Mouse (Mus musculus): Measurements from ENCODE around the gene Gm17349. TPM values are rescaled to one million over a fixed set of nuclear protein-coding genes. Genes with fewer than 3 reads are reported as not detected.

Gm17349 gene
- polyA plus RNA-seq, 1 experiment from 2014 or later: not detected

DNA sequence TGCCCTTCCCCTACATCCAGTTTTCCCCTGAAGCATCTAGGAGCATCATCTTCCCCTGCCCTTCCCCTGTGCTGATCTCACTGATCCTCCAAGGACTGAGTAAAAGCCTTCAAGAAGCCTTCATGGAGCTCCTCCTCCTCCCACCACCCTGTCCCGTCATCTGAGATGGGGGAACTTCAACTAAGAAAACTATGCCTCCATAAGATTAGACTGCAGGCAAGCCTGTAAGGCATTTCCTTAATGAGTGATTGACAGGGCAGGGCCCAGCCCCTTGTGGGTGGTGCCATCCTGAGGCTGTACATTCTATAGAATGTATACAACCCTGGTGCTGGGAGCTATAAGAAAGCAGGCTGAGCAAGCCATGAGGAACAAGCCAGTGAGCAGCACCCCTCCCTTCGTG is 46.9 kb downstream of the Gm17349 start:
- WGBS: 48% methylated on average over 2 of the region's 2 CpGs
- H3K9ac ChIP-seq: no peak overlapping the region
- peaks cover 40% of the 10 kb centered on the region for H3K27me3 ChIP-seq
- no peaks in the 10 kb centered on the region for H3K36me3 ChIP-seq
- H3K4me1 ChIP-seq (replicated peaks): peaks cover 8% of the 10 kb centered on the region
- no peak for ATAC-seq (replicated peaks; ENCODE audit: insufficient number of reproducible peaks, insufficient read depth, low FRiP score, low read depth)
- no peaks in the 10 kb centered on the region for H3K9me3 ChIP-seq (replicated peaks)
- H3K4me2 ChIP-seq: no peak overlapping the region
- H3K27ac ChIP-seq: no peak overlapping the region
- no peak overlapping the region for H3K4me3 ChIP-seq

DNA sequence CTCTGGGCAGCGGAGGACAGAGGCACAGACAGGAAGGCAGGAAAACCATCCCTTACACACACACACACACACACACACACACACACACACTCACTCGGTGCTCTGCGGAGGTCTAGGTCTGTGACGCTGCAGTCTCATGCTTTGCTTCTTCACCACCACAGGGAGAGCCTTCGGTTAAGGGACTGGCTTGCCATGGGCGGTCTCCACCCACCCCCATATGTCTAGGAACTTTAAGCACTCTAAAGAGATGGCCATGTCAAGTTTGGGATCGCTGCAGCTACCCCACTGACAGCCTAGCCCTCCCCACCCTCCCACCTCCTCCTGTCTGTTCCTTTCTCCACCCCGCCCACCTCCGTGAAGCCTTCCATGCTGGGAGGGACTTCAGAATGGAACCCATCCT is 49.3 kb downstream of the Gm17349 start:
- Histone ChIP-seq H3K4me2 (no peak overlapping the region), H3K36me3 (no peaks in the 10 kb centered on the region), H3K27ac (no peak overlapping the region), H3K27me3 (peaks cover 32% of the 10 kb centered on the region), H3K4me3 (no peak overlapping the region), H3K4me1 (replicated peaks) (peaks cover 14% of the 10 kb centered on the region), H3K9me3 (replicated peaks) (no peaks in the 10 kb centered on the region), H3K9ac (no peak overlapping the region)
- no peak for ATAC-seq (replicated peaks; ENCODE audit: insufficient number of reproducible peaks, insufficient read depth, low FRiP score, low read depth)
- WGBS: 41% methylated on average over 9 of the region's 9 CpGs

DNA sequence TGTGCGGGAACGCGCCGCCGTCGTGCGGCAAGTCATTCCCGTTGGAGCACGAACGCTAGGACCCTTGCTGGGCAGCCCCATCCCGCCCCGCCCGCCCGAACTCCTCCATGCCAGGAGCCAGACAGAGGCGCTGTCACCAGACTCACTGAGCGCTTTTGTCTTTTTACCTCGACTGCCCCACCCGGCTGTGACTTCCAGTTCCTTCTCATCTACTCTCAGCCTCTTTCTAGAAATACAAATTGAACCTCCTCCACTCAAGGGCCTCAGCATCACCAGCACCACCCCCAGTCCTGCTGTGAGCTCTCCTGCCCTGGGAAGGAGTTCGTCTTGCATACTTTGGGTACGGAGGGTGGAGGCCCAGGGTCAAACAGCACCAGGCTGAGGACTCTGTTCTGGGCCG is 51.4 kb downstream of the Gm17349 start:
- 11% methylated on average over 21 of the region's 21 CpGs for WGBS
- H3K36me3 ChIP-seq: no peaks in the 10 kb centered on the region
- H3K27me3 ChIP-seq: peaks cover 32% of the 10 kb centered on the region
- no peaks in the 10 kb centered on the region for H3K9me3 ChIP-seq (replicated peaks)
- no peak overlapping the region for H3K9ac ChIP-seq
- H3K4me3 ChIP-seq: peak overlapping the region; percentile 33
- no peak overlapping the region for H3K27ac ChIP-seq
- no peak for ATAC-seq (replicated peaks; ENCODE audit: insufficient number of reproducible peaks, insufficient read depth, low FRiP score, low read depth)
- H3K4me1 ChIP-seq (replicated peaks): peaks cover 31% of the 10 kb centered on the region
- H3K4me2 ChIP-seq: peak overlapping the region; percentile 66

DNA sequence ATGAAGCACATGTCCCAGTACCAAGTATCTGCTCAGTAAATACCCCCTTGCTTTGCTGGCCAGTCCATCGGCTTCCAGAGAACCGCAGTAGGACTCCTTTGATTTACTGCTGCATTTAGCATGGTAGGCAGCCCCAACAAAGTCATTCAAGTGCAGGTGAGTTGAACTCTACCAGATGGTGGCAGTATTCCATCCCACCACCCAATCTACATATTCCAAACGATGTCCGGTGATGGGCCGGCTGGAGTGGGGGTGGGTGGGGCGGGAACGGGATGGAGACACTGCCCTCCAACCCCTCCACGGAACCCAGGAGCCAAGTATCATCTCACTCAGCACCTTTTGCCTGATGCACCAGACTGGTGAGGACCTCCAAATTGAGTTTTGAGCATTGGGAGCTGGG is 52.0 kb downstream of the Gm17349 start:
- no peak for ATAC-seq (replicated peaks; ENCODE audit: insufficient number of reproducible peaks, insufficient read depth, low FRiP score, low read depth)
- WGBS: 6% methylated on average over 8 of the region's 8 CpGs
- peak overlapping the region; percentile 33 for H3K4me3 ChIP-seq
- H3K27ac ChIP-seq: no peak overlapping the region
- no peaks in the 10 kb centered on the region for H3K9me3 ChIP-seq (replicated peaks)
- H3K27me3 ChIP-seq: peaks cover 32% of the 10 kb centered on the region
- H3K4me1 ChIP-seq (replicated peaks): peaks cover 35% of the 10 kb centered on the region
- H3K9ac ChIP-seq: no peak overlapping the region
- no peaks in the 10 kb centered on the region for H3K36me3 ChIP-seq
- peak overlapping the region; percentile 66 for H3K4me2 ChIP-seq

Other genes starting within 250 kb of the Gm17349 start
- gene Nckap5l, start 247.7 kb downstream of the Gm17349 start, polyA plus RNA-seq (2015; fragmentation: Nextera tagmentation; extraction: Ambion mirVana): 6.8 and 8.0 TPM in 2 replicates
- 10.8 and 11.7 TPM in 2 replicates for gene Bcdin3d, start 230.8 kb downstream of the Gm17349 start, polyA plus RNA-seq (2015; fragmentation: Nextera tagmentation; extraction: Ambion mirVana)
- 0.28 and 0.33 TPM in 2 replicates for gene Faim2, start 177.3 kb downstream of the Gm17349 start, polyA plus RNA-seq (2015; fragmentation: Nextera tagmentation; extraction: Ambion mirVana)
- not detected in 2 replicates for gene Aqp2, start 126.4 kb downstream of the Gm17349 start, polyA plus RNA-seq (2015; fragmentation: Nextera tagmentation; extraction: Ambion mirVana)
- gene Aqp5, start 114.7 kb downstream of the Gm17349 start, polyA plus RNA-seq (2015; fragmentation: Nextera tagmentation; extraction: Ambion mirVana): 0.72 and 2.7 TPM in 2 replicates
- not detected in 2 replicates for gene Aqp6, start 104.1 kb downstream of the Gm17349 start, polyA plus RNA-seq (2015; fragmentation: Nextera tagmentation; extraction: Ambion mirVana)
- 112 and 125 TPM in 2 replicates for gene Racgap1, start 53.8 kb downstream of the Gm17349 start, polyA plus RNA-seq (2015; fragmentation: Nextera tagmentation; extraction: Ambion mirVana)
- gene Asic1, start 35.1 kb downstream of the Gm17349 start, polyA plus RNA-seq (2015; fragmentation: Nextera tagmentation; extraction: Ambion mirVana): 1.4 and 2.4 TPM in 2 replicates
- 17.7 and 24.7 TPM in 2 replicates for gene Smarcd1, start 3.4 kb downstream of the Gm17349 start, polyA plus RNA-seq (2015; fragmentation: Nextera tagmentation; extraction: Ambion mirVana)
- 1.6 and 2.2 TPM in 2 replicates for gene Gpd1, start 12.0 kb upstream of the Gm17349 start, polyA plus RNA-seq (2015; fragmentation: Nextera tagmentation; extraction: Ambion mirVana)
- 185 and 187 TPM in 2 replicates for gene Cox14, start 20.1 kb upstream of the Gm17349 start, polyA plus RNA-seq (2015; fragmentation: Nextera tagmentation; extraction: Ambion mirVana)
- gene Cers5, start 67.4 kb upstream of the Gm17349 start, polyA plus RNA-seq (2015; fragmentation: Nextera tagmentation; extraction: Ambion mirVana): 47.6 and 51.1 TPM in 2 replicates
- 17.9 and 23.9 TPM in 2 replicates for gene Lima1, start 170.0 kb upstream of the Gm17349 start, polyA plus RNA-seq (2015; fragmentation: Nextera tagmentation; extraction: Ambion mirVana)